Mouse (Mus musculus) spleen, adult 2 months (tissue): ENCODE data around the gene Rbmx2.

ENCODE experiments used
- CTCF ChIP-seq: fragments of 200-500 bp; IDR thresholded peaks from 2 replicates; pipeline ENCODE4 v1.5.1; 2011; ENCODE audit warnings: mild to moderate bottlenecking, inconsistent platforms; ENCODE audit not compliant: insufficient read depth, insufficient read length, insufficient replicate concordance; ENCODE audit errors: extremely low read depth
- POLR2A ChIP-seq: fragments of 200-500 bp; IDR thresholded peaks from 2 replicates; pipeline ENCODE4 v1.6.1; 2011; ENCODE audit warnings: low read depth, low read length, inconsistent platforms

DNA sequence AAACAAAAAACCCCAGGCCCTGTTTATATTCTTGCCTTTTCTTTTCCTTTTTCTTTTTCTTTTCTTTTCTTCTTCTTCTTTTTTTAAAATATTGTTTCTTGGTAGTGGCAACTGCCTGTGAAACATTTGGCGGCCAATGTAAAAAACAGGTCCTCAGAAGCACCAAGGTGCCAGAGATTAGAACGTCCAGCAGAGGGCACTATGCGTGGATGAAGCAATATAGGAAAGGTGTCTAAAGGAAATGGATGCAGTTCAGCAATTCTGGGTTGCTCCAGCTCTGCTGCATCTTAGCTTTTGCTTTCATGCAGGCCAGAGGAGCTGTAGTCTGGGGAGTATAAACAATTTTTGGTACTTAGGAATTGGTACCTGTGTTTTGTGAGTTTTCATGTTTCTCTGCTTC is 11.4 kb upstream of the Rbmx2 start:
- TF ChIP-seq POLR2A = no peak
- TF ChIP-seq CTCF = peak; percentile 34; the same call in 1 of the 2 replicates
